Mouse (Mus musculus) 416B (cell line): ENCODE measurements around the gene Cdh3.

Experiments
- DNase-seq: peaks from one replicate; pipeline ENCODE4 v3.0.0; 2011; ENCODE audit warnings: low read depth

Cdh3 gene

DNA sequence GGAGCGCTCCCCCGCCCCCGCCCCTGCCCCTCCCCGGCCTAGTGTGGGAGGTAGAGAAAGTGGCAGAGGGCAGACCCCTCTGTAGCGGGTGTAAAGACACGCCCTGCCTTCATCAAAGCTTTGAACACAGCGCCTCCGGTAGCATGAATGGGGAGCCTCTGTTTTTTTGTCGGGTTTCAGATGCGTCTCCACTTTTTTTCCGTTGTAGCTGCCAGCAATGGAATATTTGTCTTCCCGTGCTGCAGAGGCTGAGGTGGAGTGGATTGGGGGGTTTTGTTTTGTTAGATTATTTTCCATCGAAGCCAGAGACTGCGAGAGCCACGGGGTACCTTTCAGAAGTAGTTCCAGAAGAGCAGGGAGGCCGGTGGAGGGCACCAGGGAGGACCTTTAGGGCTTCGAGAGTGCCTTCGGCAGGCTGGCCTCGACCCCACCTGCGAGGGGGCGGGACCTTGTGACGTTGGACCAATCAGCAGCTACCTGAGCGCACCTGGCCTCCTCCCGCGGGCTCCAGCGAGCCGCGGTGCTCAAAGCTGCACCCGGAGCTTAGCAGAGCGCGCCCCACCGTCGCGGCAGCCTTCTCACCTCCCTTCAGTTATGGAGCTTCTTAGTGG lies at the start of gene Cdh3:
Cdh3 (plus strand) TSS at position 527 of the 611 bp plus-strand sequence.
- no peak for DNase-seq

DNA sequence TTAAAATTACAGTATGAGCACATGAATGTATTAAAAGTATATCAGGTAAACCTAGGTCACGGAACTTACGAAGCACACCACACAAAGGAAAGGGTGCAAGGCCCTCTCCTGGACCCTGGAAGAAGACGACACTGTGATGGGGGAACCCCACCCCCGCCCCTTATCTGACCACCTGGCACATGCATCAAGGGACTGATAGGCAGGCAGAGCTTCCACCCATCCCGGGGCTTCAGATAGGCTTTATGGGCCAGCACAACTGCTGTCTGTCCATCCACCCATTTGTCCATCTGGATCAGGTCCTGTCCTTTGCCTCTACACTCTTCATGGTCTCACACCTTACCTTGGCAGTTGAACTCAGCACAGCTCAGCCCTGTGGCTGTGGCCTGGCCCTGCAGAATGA lies 48.6 kb upstream of the Cdh3 start:
- no peak for DNase-seq

DNA sequence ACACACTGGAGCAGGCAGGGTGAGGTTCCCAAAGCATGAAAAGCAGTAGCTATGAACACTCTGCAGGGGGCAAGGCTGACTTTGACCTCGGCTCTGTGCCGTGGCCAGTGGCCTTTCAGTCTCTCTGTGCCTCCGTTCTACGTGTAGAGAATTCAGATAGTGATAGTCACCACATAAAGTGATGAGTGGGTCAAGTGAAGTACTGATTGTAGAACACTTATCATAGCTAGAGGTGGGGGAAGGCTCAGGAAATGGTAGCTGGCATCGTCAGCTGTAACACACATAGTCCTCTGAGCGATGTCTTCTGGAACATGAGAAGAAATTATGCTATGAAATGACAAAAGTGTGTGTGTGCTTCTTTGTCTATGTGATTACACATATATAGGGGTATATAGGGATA lies 46.9 kb upstream of the Cdh3 start:
- DNase-seq: no peak

DNA sequence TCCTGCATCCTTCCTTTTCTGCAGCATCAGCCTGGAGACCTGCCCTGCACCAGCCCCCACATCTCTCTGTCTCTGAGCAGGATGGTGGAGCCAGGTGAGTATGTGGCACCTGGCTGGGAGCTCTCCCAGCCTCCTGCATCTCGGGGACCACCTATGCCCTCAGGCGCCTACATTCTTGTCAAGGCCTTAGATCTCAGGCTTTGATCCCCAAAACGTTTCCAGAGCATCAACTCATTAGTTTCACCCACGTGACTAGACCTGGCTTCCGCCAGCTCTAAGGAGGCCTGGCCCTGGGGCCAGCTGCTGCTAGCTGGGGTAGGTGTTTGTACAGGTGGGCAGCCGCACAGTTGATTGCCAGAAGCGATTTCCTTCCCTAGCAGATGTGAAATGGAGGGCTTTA lies 41.2 kb upstream of the Cdh3 start:
- DNase-seq: no peak

DNA sequence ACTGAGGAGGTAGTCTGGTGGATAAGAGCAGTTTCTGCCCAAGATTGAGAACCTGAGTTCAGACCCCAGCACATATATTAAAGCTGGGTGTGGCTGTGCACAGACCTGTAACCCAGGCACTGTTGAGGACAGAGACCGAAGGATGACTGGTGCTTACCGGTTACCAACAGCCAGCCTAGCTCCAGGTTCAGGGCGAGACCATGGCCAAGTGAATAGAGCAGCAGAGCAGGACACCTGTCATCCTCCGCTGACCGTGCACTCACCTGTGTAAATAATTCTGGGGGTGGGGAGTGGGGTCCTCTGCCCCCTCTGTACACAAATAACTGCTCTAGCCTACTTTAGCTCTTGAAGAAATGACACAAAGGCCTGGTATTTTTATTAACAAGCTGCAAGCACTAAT lies 36.7 kb upstream of the Cdh3 start:
- no peak for DNase-seq

DNA sequence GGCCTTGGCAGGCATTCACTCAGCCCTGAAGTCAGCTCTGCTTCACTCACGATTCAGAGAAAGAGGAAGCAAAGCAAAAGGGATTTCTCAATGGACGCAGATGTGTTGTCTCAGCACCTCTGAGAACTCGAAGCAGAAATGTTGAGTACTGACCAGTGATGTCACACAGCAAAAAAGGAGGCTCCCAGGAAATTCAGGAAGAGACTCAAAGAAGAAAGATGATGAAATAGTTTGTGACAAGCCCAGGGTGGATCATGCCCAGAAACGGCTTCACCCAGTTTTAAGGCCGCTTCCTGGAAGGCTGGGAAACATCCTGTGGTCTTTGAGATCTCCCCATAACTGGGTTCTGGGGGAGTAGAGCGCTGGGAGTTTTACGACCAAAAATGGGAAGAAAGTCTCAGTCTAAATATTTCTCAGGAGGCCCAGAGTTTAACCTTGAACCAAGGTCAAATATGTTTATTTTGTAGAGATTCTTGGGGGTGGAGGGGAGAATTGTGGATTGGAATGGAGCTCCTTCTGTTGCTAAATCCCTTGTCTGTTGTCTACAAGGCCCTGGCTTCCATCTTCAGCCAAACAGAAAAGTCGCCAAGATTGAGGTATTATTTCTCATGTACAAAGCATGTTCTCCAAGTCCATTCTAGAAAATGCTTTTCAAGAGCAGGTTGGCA lies 10.5 kb upstream of the Cdh3 start, which contains the start of gene 6030452D12Rik:
6030452D12Rik (plus strand) TSS at position 505 of the 668 bp plus-strand sequence.
- DNase-seq: peak; percentile 21

DNA sequence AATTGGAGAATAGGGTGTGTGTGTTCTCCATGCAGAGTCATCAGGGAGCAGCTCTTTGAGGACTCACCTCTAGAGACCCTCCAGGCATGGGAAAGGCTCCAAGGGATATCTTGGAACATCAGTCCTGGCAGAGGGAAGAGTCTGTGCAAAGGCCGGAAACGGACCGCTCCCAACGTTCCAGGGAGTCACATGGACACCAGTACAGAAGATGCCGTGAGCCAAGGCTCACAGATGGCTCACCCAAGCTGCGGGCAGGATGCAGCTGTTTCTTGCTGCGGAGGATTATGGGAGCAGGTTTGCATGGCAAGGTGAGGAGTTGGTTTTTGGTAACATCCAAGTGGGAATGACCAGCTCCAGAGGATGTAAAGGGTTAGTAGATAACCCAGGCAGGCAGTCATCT lies 6.5 kb upstream of the Cdh3 start:
- DNase-seq: no peak

DNA sequence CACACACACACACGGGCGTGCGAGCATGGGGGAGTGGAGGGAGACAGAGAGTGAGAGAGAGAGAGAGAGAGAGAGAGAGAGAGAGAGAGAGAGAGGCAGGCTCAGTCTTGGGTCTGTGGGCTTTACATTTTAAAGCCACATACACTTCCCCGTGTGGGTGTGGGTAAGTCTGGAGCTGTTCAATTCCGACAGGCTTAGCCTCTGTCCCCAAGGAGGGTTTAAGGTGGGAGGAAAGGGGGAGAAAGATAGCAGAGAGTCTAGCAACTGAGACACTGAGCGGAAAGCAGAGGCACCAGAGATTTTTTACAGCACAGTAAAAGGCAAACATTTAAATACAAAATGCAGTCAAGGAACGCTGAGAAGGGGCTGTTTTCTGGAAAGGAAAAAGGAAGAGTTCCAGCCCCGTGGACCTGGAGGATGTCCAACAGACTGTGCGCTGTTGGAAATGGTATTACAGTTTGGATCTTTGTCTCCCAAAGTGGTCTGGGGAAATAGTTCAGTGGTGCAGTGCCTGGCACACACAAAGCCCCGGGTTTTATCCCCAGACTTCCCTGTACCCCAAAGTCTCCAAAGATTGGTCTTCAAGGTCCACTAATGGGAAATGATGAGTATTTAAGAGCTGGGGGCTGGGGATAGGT lies 5.2 kb upstream of the Cdh3 start:
- DNase-seq: no peak

DNA sequence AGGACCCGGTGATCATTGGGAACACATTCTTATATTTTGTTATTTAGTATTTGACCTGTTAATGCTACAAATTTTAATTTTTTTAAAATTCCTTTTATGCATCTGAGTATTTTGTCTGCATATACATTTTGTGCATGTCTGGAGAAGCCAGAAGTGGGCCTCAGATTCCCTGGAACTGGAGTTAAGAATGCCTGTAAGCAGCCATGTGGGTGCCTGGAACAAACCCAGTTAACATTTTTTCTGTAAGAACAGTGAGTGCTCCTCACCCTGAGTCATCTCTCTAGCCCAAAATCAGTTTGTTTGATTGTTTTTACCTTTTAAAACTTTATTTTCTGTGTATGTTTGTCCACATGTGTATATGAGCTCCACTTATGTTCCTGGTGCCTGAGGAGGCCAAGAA lies 4.6 kb upstream of the Cdh3 start:
- no peak for DNase-seq

DNA sequence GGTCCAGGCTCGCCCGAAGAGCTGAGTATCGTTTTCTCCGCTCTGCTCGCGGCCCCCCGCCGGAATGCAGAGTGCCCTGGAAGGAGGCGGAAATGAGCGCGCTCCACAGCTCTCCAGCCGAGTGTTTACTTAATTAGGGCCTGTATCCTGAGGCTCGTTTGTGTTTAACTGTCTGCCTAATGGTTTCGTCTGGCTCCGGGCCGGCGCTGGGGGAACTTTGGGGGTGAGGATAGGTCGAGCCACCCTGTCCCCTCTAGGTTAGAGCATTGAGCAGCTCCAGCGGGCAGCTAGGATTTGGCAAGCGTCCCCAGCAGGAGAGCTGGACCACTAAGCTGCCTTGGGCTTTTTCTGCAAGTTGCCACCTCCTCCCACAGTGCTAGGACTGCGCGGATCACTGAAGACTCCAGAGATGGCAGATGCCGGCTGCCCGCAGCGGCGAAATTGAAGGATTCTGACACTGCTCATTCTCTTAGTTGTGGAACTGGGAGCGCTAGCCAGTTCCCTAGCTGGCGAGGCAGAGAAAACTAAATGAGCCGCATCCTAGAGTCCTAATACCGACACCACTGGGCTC lies 2.8 kb upstream of the Cdh3 start:
- no peak for DNase-seq

DNA sequence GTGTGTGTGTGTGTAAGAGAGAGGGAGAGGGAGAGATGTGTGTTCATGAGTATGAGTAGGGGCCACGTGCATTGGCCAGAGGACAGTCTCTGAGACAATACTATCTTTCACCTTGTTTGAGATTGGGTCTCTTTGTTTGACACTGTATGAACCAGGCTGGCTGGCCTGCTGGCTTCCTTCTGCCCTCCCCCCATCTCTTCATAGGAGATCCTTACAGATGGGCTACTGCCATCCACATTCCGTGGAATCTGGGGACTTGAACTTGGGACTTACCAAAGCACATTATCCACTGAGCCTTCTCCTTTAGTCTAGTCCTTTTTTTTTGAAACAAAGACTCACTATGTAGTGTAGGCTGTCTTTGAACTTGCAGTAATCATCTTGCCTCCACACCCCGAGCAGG lies 2.2 kb upstream of the Cdh3 start:
- DNase-seq: no peak

DNA sequence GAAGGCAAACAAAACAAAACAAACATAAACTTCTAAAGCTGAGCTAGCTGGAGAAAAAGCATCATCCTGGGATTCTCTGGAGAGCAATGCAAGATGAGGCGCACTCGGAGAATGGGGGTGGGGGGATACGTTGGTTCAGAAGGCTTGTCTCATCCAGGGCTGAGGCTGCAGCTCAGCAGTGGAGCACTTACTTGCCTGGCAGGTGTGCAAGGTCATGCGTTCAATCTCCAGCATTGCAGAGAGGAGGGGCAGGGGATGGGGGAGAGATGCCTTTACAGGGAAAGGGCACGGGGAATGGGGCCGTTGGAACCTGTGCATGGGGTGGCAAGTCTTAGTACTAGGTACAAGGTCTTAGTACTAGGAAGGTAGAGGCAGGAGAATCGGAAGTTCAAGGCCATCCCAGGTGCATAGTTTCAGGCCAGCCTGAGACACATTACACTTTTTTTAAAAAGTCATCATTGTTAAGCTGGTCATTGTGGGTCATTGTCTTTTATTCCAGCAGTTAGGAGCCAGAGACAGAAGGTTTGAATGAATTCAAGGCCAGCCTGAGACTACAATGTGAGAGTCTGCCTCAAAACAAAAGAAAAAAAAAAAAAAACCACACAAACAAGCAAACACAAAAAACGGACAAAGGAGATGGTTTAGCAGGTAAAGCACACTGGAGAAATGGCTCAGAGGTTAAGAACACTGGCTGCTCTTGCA lies 1.5 kb upstream of the Cdh3 start:
- no peak for DNase-seq

DNA sequence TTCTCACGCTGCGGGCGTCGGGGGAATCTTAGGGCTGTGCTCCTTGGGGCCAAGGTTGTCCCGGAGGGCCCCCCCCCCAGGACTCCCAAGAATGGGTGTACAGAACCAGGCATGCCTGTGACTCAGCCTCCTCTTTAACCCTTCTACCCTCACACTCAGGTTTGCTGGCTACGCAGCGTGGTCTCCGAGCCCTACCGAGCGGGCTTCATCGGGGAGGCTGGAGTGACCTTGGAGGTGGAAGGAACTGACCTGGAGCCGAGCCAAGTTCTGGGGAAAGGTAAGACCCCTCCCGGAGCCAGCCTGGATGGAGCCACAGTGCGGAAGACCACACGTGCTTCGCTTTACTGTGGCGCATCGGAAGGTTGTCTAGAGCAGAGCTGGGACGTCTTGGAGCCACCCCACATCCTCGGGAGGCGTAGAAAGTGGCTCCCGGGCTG lies 392 bp downstream of the Cdh3 start:
- DNase-seq: no peak

DNA sequence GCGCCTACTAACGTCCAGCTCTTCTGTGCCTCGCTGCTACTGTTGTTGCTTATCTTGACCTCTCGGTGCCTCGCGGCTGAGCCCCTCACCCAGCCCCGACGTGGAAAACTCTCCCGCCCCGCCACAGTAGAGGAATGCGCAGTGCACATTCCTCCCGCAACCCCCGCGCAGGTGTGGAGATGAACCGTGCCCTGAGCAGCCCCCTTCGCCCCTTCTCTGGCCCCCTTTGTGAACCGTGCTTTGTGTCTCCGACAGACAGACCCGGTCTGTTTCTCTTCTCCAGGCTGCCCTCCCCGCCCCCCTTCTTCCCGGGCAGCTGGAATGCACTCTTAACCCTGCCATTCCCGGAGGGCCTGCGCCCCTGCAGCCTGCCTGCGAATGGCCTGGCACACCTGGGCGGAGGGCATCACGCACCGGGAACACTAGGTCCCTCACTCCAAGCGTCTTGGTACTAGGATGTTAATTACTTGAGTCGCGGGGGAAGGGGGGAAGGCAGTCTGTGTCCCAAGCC lies 895 bp downstream of the Cdh3 start:
- no peak for DNase-seq

DNA sequence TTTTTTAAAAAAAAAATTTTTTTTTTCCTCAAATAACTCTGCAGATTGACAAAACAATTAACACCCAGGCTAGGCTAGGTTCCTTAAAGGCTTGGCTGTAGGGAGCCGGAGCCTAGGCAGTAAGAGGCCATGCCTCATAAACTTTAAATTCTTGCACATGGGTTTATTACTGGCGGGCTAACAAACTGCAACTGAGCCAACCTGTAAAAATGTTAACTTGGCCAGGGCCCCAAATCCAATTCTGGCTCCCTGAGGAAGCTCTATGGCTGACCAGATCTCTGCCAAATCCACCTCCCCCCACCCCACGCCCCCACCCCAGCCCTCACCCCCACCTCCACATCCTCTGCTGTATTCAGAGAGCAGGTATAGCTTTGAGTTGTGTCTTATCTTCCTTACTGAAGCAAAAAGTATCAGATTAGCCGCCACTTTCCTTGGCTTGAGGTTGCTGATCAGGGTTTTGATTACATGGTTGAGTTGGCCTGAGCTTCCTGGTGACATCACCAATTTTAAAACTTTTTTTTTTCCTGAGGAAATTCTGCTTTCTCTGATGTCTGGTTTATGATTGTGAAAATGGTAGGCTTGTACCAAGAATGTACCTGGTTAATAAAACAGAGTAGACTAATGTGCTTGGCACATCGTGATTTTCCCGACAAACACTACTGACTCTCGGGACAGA lies 1.9 kb downstream of the Cdh3 start:
- peak; percentile 20 for DNase-seq

DNA sequence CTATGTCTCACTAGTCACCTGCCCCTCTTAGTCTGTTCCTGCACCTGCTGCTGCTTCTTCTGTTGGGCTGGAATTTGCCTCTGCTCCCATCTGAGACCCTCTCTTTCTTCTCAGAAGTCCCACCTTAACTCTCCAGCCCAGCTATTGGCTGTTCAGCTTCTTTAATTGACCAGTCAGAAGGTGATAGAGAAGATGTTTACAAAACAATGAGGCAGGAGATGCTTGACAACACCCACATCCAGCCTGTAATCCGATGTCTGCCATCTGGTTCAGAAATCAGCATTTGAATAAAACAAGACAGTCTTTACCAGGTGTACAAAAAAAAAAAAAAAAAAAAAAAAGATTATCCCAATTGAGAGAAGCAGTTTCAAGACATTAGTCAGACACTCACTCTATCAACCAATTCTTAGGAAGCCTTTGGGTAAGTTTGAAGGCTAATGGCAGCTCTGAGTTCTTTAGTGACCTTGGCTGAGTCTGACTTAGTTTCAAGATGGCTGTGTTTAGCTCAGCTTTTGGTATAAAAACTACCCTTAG lies 5.3 kb downstream of the Cdh3 start:
- DNase-seq: no peak

DNA sequence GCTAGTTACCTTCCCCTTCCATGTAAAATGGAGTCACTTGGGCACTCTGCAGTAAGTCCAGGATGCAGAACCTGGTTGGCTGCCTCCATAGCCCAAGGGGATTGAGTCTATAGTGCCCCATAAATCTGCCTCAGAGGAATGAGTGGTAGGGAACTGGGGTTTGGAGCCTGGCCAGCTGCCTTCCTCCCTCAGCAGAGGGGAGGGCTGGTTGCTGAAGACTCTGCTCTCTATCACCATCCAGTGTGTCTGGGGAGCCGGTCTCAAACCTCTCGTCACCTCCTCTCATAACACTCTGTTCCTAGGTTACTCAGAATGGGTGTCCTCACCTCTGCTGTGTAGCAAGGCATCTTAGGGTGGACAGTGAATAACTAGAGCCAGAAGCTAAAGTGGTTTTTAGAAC lies 5.9 kb downstream of the Cdh3 start:
- no peak for DNase-seq

DNA sequence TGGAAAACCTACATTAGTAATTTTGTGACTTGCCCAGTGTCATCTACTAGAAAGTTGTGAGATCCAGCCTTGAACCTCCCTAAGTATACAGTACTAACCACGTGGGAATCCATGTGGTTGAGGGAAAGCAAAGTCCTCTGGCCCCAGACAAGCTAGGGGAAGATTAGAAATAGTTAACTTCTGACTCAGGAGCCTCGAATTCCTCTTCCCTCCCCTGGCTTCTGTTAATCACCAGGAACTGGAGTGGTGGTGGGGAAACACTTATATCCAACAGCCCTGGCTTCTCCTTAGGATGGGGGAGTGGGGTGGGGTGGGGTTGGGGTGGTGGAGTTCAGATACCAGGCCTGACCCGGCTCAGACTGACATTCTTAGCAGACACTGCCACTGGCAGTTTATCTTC lies 8.1 kb downstream of the Cdh3 start:
- no peak for DNase-seq

DNA sequence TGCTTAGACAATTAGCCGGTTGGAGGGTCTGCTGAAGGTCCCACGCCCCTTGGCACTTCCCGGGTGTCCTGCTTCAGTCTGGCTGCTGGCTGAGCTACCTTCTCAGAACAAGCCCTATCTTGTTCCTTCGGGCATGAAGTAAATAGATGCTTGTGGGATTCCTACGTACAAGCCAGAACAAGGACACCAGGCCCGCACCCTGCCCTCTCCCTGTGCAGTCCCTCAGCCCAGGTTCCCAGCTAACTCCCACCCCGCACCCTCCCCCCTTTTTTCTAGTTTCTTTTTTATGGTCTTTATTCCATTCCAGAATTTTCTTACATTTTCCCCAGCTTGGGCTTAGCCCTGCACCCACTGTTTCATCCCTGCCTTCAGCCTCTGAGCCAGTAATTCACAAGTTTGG lies 9.9 kb downstream of the Cdh3 start:
- no peak for DNase-seq

DNA sequence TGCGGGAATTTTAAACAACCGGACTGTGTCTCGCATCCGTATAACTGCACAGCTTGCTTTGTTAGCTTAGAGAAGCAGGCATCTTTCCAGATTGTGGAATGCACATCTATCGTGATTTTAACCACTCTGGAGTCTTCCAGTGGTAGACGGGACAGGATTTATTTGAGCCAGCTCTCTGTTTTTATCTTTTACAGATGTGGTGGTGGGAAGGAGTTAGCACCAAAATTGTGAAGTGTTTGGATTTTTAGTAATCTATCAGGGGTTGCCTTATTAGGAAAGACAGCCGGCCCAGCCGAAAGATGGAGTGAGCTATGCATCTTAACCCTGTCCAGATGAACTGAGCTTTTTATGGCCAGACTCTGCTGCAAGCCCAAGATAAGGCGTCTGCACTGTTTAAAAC lies 11.2 kb downstream of the Cdh3 start:
- DNase-seq: no peak

DNA sequence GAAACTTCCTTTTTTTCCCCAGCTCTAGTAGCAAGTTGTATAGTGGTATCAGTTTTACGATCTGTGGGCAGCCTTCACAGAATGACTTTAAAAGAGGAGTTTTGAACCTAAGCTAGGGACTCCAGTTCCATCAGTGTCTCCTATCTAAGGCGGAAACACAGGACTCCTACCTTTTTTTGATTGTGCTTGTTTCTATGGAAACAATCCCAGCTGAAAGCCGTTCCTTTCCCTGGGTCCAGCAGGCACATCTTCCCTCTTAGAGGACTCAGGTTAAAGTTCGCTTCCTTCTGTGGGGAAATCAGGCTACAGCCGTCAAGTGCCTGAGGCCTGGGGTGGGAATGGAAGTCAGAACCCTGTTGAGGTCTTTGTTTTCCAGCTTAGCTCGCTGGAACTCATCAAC lies 16.0 kb downstream of the Cdh3 start:
- no peak for DNase-seq
